Mouse (Mus musculus): ENCODE results near the gene Gdpd2. TPM values are rescaled to one million over a fixed set of nuclear protein-coding genes. Genes with fewer than 3 reads are reported as not detected.

Gdpd2 gene
- polyA plus RNA-seq, 1 experiment from 2014 or later = 36.2 TPM

- ATAC-seq (ENCODE audit: low FRiP score) (no peak), DNase-seq (ENCODE audit: low spot score) (no peak)
- no peak overlapping the region for H3K27ac ChIP-seq
- WGBS = 83% methylated on average over 7 of the region's 7 CpGs
- no peaks in the 10 kb centered on the region; the same call in 1 of the 2 replicates for H3K27me3 ChIP-seq (ENCODE audit: control insufficient read depth, insufficient read depth, low read length)
- no peaks in the 10 kb centered on the region for H3K9me3 ChIP-seq (ENCODE audit: control insufficient read depth, low read length)
- no peak overlapping the region for H3K4me2 ChIP-seq (replicated peaks)
- H3K4me1 ChIP-seq (replicated peaks; ENCODE audit: control insufficient read depth, insufficient read depth, low read length) = 0 out of 2 replicates have a peak, but pooled peaks cover 6% of the 10 kb centered on the region
- H3K9ac ChIP-seq = no peak overlapping the region
- no peaks in the 10 kb centered on the region for H3K36me3 ChIP-seq (replicated peaks; ENCODE audit: control insufficient read depth, insufficient read depth)
- no peak overlapping the region for H3K4me3 ChIP-seq (replicated peaks; ENCODE audit: low read length)
Observed at GRCm38 (mm10) chrX:100734359-100734758, 4.7 kb downstream of the Gdpd2 start.

GRCm38 (mm10) chrX:100738918-100739317 is 9.2 kb downstream of the Gdpd2 start:
- H3K27me3 ChIP-seq (ENCODE audit: control insufficient read depth, insufficient read depth, low read length) = no peaks in the 10 kb centered on the region

GRCm38 (mm10) chrX:100739443-100739842 is 9.8 kb downstream of the Gdpd2 start:
- no peaks in the 10 kb centered on the region; the same call in 1 of the 2 replicates for H3K4me1 ChIP-seq (replicated peaks; ENCODE audit: control insufficient read depth, insufficient read depth, low read length)
- no peaks in the 10 kb centered on the region for H3K27me3 ChIP-seq (ENCODE audit: control insufficient read depth, insufficient read depth, low read length)
- peak overlapping the region; percentile 33 for H3K4me3 ChIP-seq (replicated peaks; ENCODE audit: low read length)
- H3K27ac ChIP-seq = no peak overlapping the region
- 0 out of 2 replicates have a peak, but pooled peaks cover 7% of the 10 kb centered on the region for H3K9me3 ChIP-seq (ENCODE audit: control insufficient read depth, low read length)
- WGBS = 27% methylated on average over 10 of the region's 10 CpGs
- H3K9ac ChIP-seq = peak overlapping the region; percentile 31; the same call in 1 of the 2 replicates
- no peaks in the 10 kb centered on the region for H3K36me3 ChIP-seq (replicated peaks; ENCODE audit: control insufficient read depth, insufficient read depth)
- DNase-seq (ENCODE audit: low spot score) = peak; percentile 31
- peak; percentile 74; the same call in 1 of the 2 replicates for ATAC-seq (ENCODE audit: low FRiP score)
- H3K4me2 ChIP-seq (replicated peaks) = peak overlapping the region; percentile 55

More at GRCm38 (mm10) chrX:100738918-100739317, 9.2 kb downstream of the Gdpd2 start:
- 24% methylated on average over 14 of the region's 14 CpGs for WGBS
- Histone ChIP-seq H3K27ac (no peak overlapping the region), H3K36me3 (replicated peaks; ENCODE audit: control insufficient read depth, insufficient read depth) (no peaks in the 10 kb centered on the region), H3K4me3 (replicated peaks; ENCODE audit: low read length) (peak overlapping the region; percentile 33), H3K4me2 (replicated peaks) (peak overlapping the region; percentile 55), H3K9me3 (ENCODE audit: control insufficient read depth, low read length) (0 out of 2 replicates have a peak, but pooled peaks cover 7% of the 10 kb centered on the region), H3K9ac (peak overlapping the region; percentile 31; the same call in 1 of the 2 replicates), H3K4me1 (replicated peaks; ENCODE audit: control insufficient read depth, insufficient read depth, low read length) (no peaks in the 10 kb centered on the region; the same call in 1 of the 2 replicates)
- peak; percentile 60 for DNase-seq (ENCODE audit: low spot score)
- peak; percentile 77; the same call in 1 of the 2 replicates for ATAC-seq (ENCODE audit: low FRiP score)

GRCm38 (mm10) chrX:100740785-100741184 is 11.1 kb downstream of the Gdpd2 start:
- Histone ChIP-seq H3K4me2 (replicated peaks) (no peak overlapping the region), H3K27ac (no peak overlapping the region), H3K36me3 (replicated peaks; ENCODE audit: control insufficient read depth, insufficient read depth) (no peaks in the 10 kb centered on the region), H3K9ac (no peak overlapping the region), H3K4me3 (replicated peaks; ENCODE audit: low read length) (no peak overlapping the region), H3K27me3 (ENCODE audit: control insufficient read depth, insufficient read depth, low read length) (no peaks in the 10 kb centered on the region), H3K9me3 (ENCODE audit: control insufficient read depth, low read length) (0 out of 2 replicates have a peak, but pooled peaks cover 7% of the 10 kb centered on the region), H3K4me1 (replicated peaks; ENCODE audit: control insufficient read depth, insufficient read depth, low read length) (no peaks in the 10 kb centered on the region; the same call in 1 of the 2 replicates)
- WGBS = 74% methylated on average over 6 of the region's 6 CpGs
- ATAC-seq (ENCODE audit: low FRiP score) (no peak), DNase-seq (ENCODE audit: low spot score) (no peak)

- Histone ChIP-seq H3K27me3 (ENCODE audit: control insufficient read depth, insufficient read depth, low read length) (no peaks in the 10 kb centered on the region), H3K9me3 (ENCODE audit: control insufficient read depth, low read length) (0 out of 2 replicates have a peak, but pooled peaks cover 7% of the 10 kb centered on the region), H3K36me3 (replicated peaks; ENCODE audit: control insufficient read depth, insufficient read depth) (no peaks in the 10 kb centered on the region), H3K4me1 (replicated peaks; ENCODE audit: control insufficient read depth, insufficient read depth, low read length) (no peaks in the 10 kb centered on the region; the same call in 1 of the 2 replicates), H3K4me3 (replicated peaks; ENCODE audit: low read length) (no peak overlapping the region), H3K27ac (no peak overlapping the region), H3K4me2 (replicated peaks) (no peak overlapping the region), H3K9ac (no peak overlapping the region)
- DNase-seq (ENCODE audit: low spot score) = peak; percentile 65
- ATAC-seq (ENCODE audit: low FRiP score) = peak; percentile 70
- WGBS = 14% methylated on average over 10 of the region's 10 CpGs
Observed at GRCm38 (mm10) chrX:100741940-100742339, 12.3 kb downstream of the Gdpd2 start.

- no peak overlapping the region for H3K27ac ChIP-seq
- H3K36me3 ChIP-seq (replicated peaks; ENCODE audit: control insufficient read depth, insufficient read depth) = no peaks in the 10 kb centered on the region
- no peak overlapping the region for H3K9ac ChIP-seq
- no peak for ATAC-seq (ENCODE audit: low FRiP score)
- H3K4me2 ChIP-seq (replicated peaks) = no peak overlapping the region
- 81% methylated on average over 6 of the region's 6 CpGs for WGBS
- H3K4me1 ChIP-seq (replicated peaks; ENCODE audit: control insufficient read depth, insufficient read depth, low read length) = 0 out of 2 replicates have a peak, but pooled peaks cover 5% of the 10 kb centered on the region
- no peaks in the 10 kb centered on the region for H3K9me3 ChIP-seq (ENCODE audit: control insufficient read depth, low read length)
- H3K4me3 ChIP-seq (replicated peaks; ENCODE audit: low read length) = no peak overlapping the region
- peak; percentile 23 for DNase-seq (ENCODE audit: low spot score)
- no peaks in the 10 kb centered on the region for H3K27me3 ChIP-seq (ENCODE audit: control insufficient read depth, insufficient read depth, low read length)
Observed at GRCm38 (mm10) chrX:100765855-100766254, 36.2 kb downstream of the Gdpd2 start.

- Histone ChIP-seq H3K9me3 (ENCODE audit: control insufficient read depth, low read length) (no peaks in the 10 kb centered on the region), H3K4me2 (replicated peaks) (peak within 1 kb of the TSS; percentile 59), H3K27me3 (ENCODE audit: control insufficient read depth, insufficient read depth, low read length) (no peaks in the 10 kb centered on the region), H3K9ac (peak within 1 kb of the TSS; percentile 84), H3K4me3 (replicated peaks; ENCODE audit: low read length) (peak within 1 kb of the TSS; percentile 64), H3K27ac (peak within 1 kb of the TSS; percentile 74), H3K4me1 (replicated peaks; ENCODE audit: control insufficient read depth, insufficient read depth, low read length) (0 out of 2 replicates have a peak, but pooled peaks cover 5% of the 10 kb centered on the region), H3K36me3 (replicated peaks; ENCODE audit: control insufficient read depth, insufficient read depth) (0 out of 2 replicates have a peak, but pooled peaks cover 3% of the 10 kb centered on the region)
- DNase-seq (ENCODE audit: low spot score) (peak; percentile 77), ATAC-seq (ENCODE audit: low FRiP score) (peak; percentile 92)
- 22% methylated on average over 23 of the region's 26 CpGs for WGBS
Observed at GRCm38 (mm10) chrX:100767181-100767884, 37.7 kb downstream of the Gdpd2 start, which contains the start of gene Dlg3. Dlg3 (plus strand) TSS chrX:100767722.

GRCm38 (mm10) chrX:100767885-100768626 is 38.4 kb downstream of the Gdpd2 start:
- no peaks in the 10 kb centered on the region for H3K27me3 ChIP-seq (ENCODE audit: control insufficient read depth, insufficient read depth, low read length)
- ATAC-seq (ENCODE audit: low FRiP score) = peak; percentile 72
- 25% methylated on average over 24 of the region's 36 CpGs for WGBS
- peak overlapping the region; percentile 64 for H3K4me3 ChIP-seq (replicated peaks; ENCODE audit: low read length)
- H3K9ac ChIP-seq = peak overlapping the region; percentile 84
- no peaks in the 10 kb centered on the region for H3K9me3 ChIP-seq (ENCODE audit: control insufficient read depth, low read length)
- 0 out of 2 replicates have a peak, but pooled peaks cover 3% of the 10 kb centered on the region for H3K36me3 ChIP-seq (replicated peaks; ENCODE audit: control insufficient read depth, insufficient read depth)
- peak overlapping the region; percentile 59 for H3K4me2 ChIP-seq (replicated peaks)
- peak overlapping the region; percentile 74 for H3K27ac ChIP-seq
- H3K4me1 ChIP-seq (replicated peaks; ENCODE audit: control insufficient read depth, insufficient read depth, low read length) = 0 out of 2 replicates have a peak, but pooled peaks cover 5% of the 10 kb centered on the region
- peak; percentile 24 for DNase-seq (ENCODE audit: low spot score)

- H3K4me1 ChIP-seq (replicated peaks; ENCODE audit: control insufficient read depth, insufficient read depth, low read length) = 0 out of 2 replicates have a peak, but pooled peaks cover 5% of the 10 kb centered on the region
- DNase-seq (ENCODE audit: low spot score) (no peak), ATAC-seq (ENCODE audit: low FRiP score) (no peak)
- peak overlapping the region; percentile 74 for H3K27ac ChIP-seq
- peaks cover 3% of the 10 kb centered on the region; the same call in 1 of the 2 replicates for H3K36me3 ChIP-seq (replicated peaks; ENCODE audit: control insufficient read depth, insufficient read depth)
- H3K27me3 ChIP-seq (ENCODE audit: control insufficient read depth, insufficient read depth, low read length) = no peaks in the 10 kb centered on the region
- peak overlapping the region; percentile 64 for H3K4me3 ChIP-seq (replicated peaks; ENCODE audit: low read length)
- no peaks in the 10 kb centered on the region for H3K9me3 ChIP-seq (ENCODE audit: control insufficient read depth, low read length)
- H3K9ac ChIP-seq = peak overlapping the region; percentile 84
- WGBS = 59% methylated on average over 5 of the region's 5 CpGs
- peak overlapping the region; percentile 59 for H3K4me2 ChIP-seq (replicated peaks)
Observed at GRCm38 (mm10) chrX:100769281-100769680, 39.6 kb downstream of the Gdpd2 start.

All from hindbrain, embryonic 14.5 days (tissue).